Mouse (Mus musculus): ENCODE measurements around the gene Oxgr1. TPM values are rescaled to one million over a fixed set of nuclear protein-coding genes. Genes with fewer than 3 reads are reported as not detected.

Oxgr1 gene
- polyA plus RNA-seq (2015; fragmentation: Nextera tagmentation; extraction: Ambion mirVana) = not detected in 2 replicates

GRCm38 (mm10) chr14:120042187-120042820 is at the start of gene Oxgr1:
Oxgr1 (minus strand) TSS chr14:120042435.
- no peak for ATAC-seq
- no peak within 1 kb of the TSS for H3K4me2 ChIP-seq (replicated peaks; ENCODE audit: low read depth, low read length)
- 89% methylated on average over 17 of the region's 17 CpGs for WGBS

DNA sequence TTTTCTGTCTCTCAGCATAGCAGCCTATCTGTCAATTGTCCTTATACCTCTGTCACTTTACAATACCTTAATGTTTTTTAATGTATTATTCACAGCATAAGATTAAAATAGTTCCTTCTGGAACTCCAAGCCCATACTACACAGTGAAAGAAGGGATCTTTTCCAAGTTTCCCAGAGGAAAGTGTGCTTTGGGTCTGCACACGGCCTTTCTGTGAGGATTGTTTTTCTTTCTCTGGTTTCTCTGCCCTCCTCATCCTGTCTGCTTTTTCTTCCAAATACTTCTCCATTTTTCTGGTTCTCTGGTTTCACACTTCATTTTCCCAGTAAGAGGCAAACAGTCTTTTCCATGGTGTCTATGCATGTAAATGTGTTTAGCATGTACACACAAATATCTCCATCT is 48.2 kb upstream of the Oxgr1 start:
- Histone ChIP-seq H3K9me3 (ENCODE audit: low read length) (no peaks in the 10 kb centered on the region), H3K36me3 (ENCODE audit: insufficient read depth, low read length) (no peaks in the 10 kb centered on the region), H3K9ac (replicated peaks; ENCODE audit: low read depth) (no peak overlapping the region), H3K4me2 (replicated peaks; ENCODE audit: low read depth, low read length) (no peak overlapping the region), H3K4me1 (ENCODE audit: insufficient read depth, low read depth, low read length) (no peaks in the 10 kb centered on the region), H3K27me3 (replicated peaks; ENCODE audit: insufficient read depth, low read length) (no peaks in the 10 kb centered on the region), H3K4me3 (ENCODE audit: low read depth, low read length) (no peak overlapping the region), H3K27ac (ENCODE audit: low read length) (no peak overlapping the region)
- TF ChIP-seq EP300 (IDR thresholded peaks at IDR 0.05) (no peak), CTCF (IDR thresholded peaks at IDR 0.05) (no peak)
- ATAC-seq (no peak), DNase-seq (ENCODE audit: low spot score) (no peak)
- WGBS = 28% methylated on average over 1 of the region's 1 CpGs

More at GRCm38 (mm10) chr14:120042187-120042820, at the start of gene Oxgr1:
- H3K4me3 ChIP-seq (ENCODE audit: low read depth, low read length) = no peak within 1 kb of the TSS
- no peaks in the 10 kb centered on the region for H3K36me3 ChIP-seq (ENCODE audit: insufficient read depth, low read length)
- no peak within 1 kb of the TSS for H3K9ac ChIP-seq (replicated peaks; ENCODE audit: low read depth)
- H3K27ac ChIP-seq (ENCODE audit: low read length) = no peak within 1 kb of the TSS
- H3K27me3 ChIP-seq (replicated peaks; ENCODE audit: insufficient read depth, low read length) = no peaks in the 10 kb centered on the region
- DNase-seq (ENCODE audit: low spot score) = no peak
- TF ChIP-seq EP300 (IDR thresholded peaks at IDR 0.05) (no peak), CTCF (IDR thresholded peaks at IDR 0.05) (no peak)
- H3K9me3 ChIP-seq (ENCODE audit: low read length) = no peaks in the 10 kb centered on the region
- no peaks in the 10 kb centered on the region for H3K4me1 ChIP-seq (ENCODE audit: insufficient read depth, low read depth, low read length)

GRCm38 (mm10) chr14:120089649-120090360 is 47.6 kb upstream of the Oxgr1 start:
- H3K36me3 ChIP-seq (ENCODE audit: insufficient read depth, low read length) = no peaks in the 10 kb centered on the region
- H3K27ac ChIP-seq (ENCODE audit: low read length) = no peak overlapping the region
- 61% methylated on average over 14 of the region's 14 CpGs for WGBS
- DNase-seq (ENCODE audit: low spot score) = no peak
- H3K9ac ChIP-seq (replicated peaks; ENCODE audit: low read depth) = no peak overlapping the region
- no peaks in the 10 kb centered on the region for H3K4me1 ChIP-seq (ENCODE audit: insufficient read depth, low read depth, low read length)
- TF ChIP-seq EP300 (IDR thresholded peaks at IDR 0.05) (no peak), CTCF (IDR thresholded peaks at IDR 0.05) (no peak)
- no peaks in the 10 kb centered on the region for H3K9me3 ChIP-seq (ENCODE audit: low read length)
- H3K4me2 ChIP-seq (replicated peaks; ENCODE audit: low read depth, low read length) = no peak overlapping the region
- no peaks in the 10 kb centered on the region for H3K27me3 ChIP-seq (replicated peaks; ENCODE audit: insufficient read depth, low read length)
- no peak for ATAC-seq
- no peak overlapping the region for H3K4me3 ChIP-seq (ENCODE audit: low read depth, low read length)

GRCm38 (mm10) chr14:120089006-120089648 is 46.9 kb upstream of the Oxgr1 start:
- Histone ChIP-seq H3K4me1 (ENCODE audit: insufficient read depth, low read depth, low read length) (no peaks in the 10 kb centered on the region), H3K4me3 (ENCODE audit: low read depth, low read length) (no peak overlapping the region), H3K9me3 (ENCODE audit: low read length) (no peaks in the 10 kb centered on the region), H3K27ac (ENCODE audit: low read length) (no peak overlapping the region), H3K27me3 (replicated peaks; ENCODE audit: insufficient read depth, low read length) (no peaks in the 10 kb centered on the region), H3K9ac (replicated peaks; ENCODE audit: low read depth) (no peak overlapping the region), H3K4me2 (replicated peaks; ENCODE audit: low read depth, low read length) (no peak overlapping the region), H3K36me3 (ENCODE audit: insufficient read depth, low read length) (no peaks in the 10 kb centered on the region)
- TF ChIP-seq CTCF (IDR thresholded peaks at IDR 0.05) = no peak
- no peak for TF ChIP-seq EP300 (IDR thresholded peaks at IDR 0.05)
- ATAC-seq = no peak
- DNase-seq (ENCODE audit: low spot score) = no peak
- WGBS = 72% methylated on average over 7 of the region's 7 CpGs

DNA sequence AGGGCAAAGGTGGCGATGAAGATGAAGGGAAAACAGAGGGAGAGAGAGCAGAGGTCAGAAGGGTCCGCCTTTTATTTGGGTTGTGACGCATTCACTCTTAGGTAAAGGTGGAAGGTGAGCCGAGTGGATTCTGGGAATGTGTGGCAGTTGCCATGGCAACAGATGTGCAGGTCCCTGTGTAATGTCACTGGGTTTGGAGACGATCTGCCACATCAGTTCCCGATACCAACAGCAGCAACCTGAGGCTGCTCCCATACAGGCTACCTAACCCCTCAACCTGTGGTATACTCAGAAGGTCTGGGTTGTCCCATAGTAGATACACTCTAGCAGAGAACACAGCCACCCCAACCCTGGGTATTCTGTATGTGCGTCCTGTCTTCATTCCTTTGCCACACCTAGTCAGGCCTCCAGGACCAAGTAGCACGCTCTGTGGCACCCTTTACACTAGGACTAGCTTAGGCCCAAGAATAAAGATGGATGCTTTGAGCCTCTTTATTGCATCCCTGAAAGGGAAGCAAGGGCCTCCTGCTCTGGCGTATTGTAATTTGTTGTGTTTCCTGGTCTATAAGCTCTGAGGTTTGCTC is 41.9 kb upstream of the Oxgr1 start:
- Histone ChIP-seq H3K4me1 (ENCODE audit: insufficient read depth, low read depth, low read length) (no peaks in the 10 kb centered on the region), H3K27me3 (replicated peaks; ENCODE audit: insufficient read depth, low read length) (no peaks in the 10 kb centered on the region), H3K4me2 (replicated peaks; ENCODE audit: low read depth, low read length) (no peak overlapping the region), H3K9ac (replicated peaks; ENCODE audit: low read depth) (no peak overlapping the region), H3K36me3 (ENCODE audit: insufficient read depth, low read length) (no peaks in the 10 kb centered on the region), H3K9me3 (ENCODE audit: low read length) (no peaks in the 10 kb centered on the region), H3K4me3 (ENCODE audit: low read depth, low read length) (no peak overlapping the region), H3K27ac (ENCODE audit: low read length) (no peak overlapping the region)
- no peak for ATAC-seq
- TF ChIP-seq CTCF (IDR thresholded peaks at IDR 0.05) (no peak), EP300 (IDR thresholded peaks at IDR 0.05) (no peak)
- WGBS = 75% methylated on average over 9 of the region's 9 CpGs
- DNase-seq (ENCODE audit: low spot score) = no peak

DNA sequence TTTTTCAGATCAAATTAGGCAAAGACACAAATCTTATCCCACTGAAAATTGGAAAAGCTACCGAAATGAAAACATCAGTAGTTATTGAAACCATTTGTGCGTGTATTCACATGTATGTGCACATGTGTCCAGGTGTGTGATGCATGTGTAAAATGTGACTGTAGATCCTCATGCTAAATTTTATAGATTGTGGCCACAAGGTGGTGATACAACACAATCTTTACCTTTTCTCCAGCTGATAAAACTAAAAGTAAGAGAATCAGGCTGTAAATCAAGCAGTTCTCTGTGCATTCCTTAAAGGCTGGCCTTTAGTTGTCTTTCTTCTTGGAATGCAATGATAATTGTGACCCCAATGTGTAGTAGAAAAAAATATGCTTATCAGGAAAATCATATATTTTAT is 34.0 kb upstream of the Oxgr1 start:
- 51% methylated on average over 2 of the region's 2 CpGs for WGBS
- Histone ChIP-seq H3K27ac (ENCODE audit: low read length) (no peak overlapping the region), H3K9ac (replicated peaks; ENCODE audit: low read depth) (no peak overlapping the region), H3K4me2 (replicated peaks; ENCODE audit: low read depth, low read length) (no peak overlapping the region), H3K4me1 (ENCODE audit: insufficient read depth, low read depth, low read length) (no peaks in the 10 kb centered on the region), H3K27me3 (replicated peaks; ENCODE audit: insufficient read depth, low read length) (no peaks in the 10 kb centered on the region), H3K4me3 (ENCODE audit: low read depth, low read length) (no peak overlapping the region), H3K36me3 (ENCODE audit: insufficient read depth, low read length) (no peaks in the 10 kb centered on the region), H3K9me3 (ENCODE audit: low read length) (no peaks in the 10 kb centered on the region)
- peak; percentile 25; the same call in 1 of the 2 replicates for ATAC-seq
- peak; percentile 78 for DNase-seq (ENCODE audit: low spot score)
- no peak for TF ChIP-seq EP300 (IDR thresholded peaks at IDR 0.05)
- TF ChIP-seq CTCF (IDR thresholded peaks at IDR 0.05) = peak; percentile 79
